Mouse (Mus musculus) heart, postnatal 10 days (tissue): ENCODE results near the gene Nme9. TPM values are rescaled to one million over a fixed set of nuclear protein-coding genes. Genes with fewer than 3 reads are reported as not detected.

Experiments
- DNase-seq, 2 experiments: peaks; one replicate each; pipeline ENCODE4 v3.0.0; 2021
- intact Hi-C: fragments of 180-260 bp; cut with DNase I; formaldehyde crosslinking; loops from one replicate; pipeline ENCODE4 v1.15.1; 2025
- total RNA-seq, 2 experiments: library from RNA; stranded (reverse); gene quantifications; 2 replicates each; pipeline ENCODE4 v1.2.3; 2021

Nme9 gene
- total RNA-seq, 2 experiments from 2014 or later: not detected

- intact Hi-C loops: no loop called here
- DNase-seq: no peak
Measured at GRCm38 (mm10) chr9:99470347-99471092, 19.2 kb downstream of the Nme9 start.

- intact Hi-C loops: no loop called here
- no peak for DNase-seq
Measured at GRCm38 (mm10) chr9:99471334-99471733, 20.1 kb downstream of the Nme9 start.

- peak; percentile 9 to 16 for DNase-seq
- intact Hi-C loops: no loop called here
Measured at GRCm38 (mm10) chr9:99479181-99479711, 28.0 kb downstream of the Nme9 start.

- DNase-seq: no peak
- intact Hi-C loops: no loop called here
Measured at GRCm38 (mm10) chr9:99480764-99481163, 29.5 kb downstream of the Nme9 start.

GRCm38 (mm10) chr9:99483191-99483590 is 31.9 kb downstream of the Nme9 start:
- intact Hi-C loops: no loop called here
- no peak for DNase-seq

- no peak for DNase-seq
- intact Hi-C loops: no loop called here
Measured at GRCm38 (mm10) chr9:99484632-99485031, 33.4 kb downstream of the Nme9 start.

GRCm38 (mm10) chr9:99485144-99485543 is 33.9 kb downstream of the Nme9 start:
- no peak for DNase-seq
- intact Hi-C loops: no loop called here

GRCm38 (mm10) chr9:99487126-99487695 is 35.9 kb downstream of the Nme9 start:
- intact Hi-C loops: no loop called here
- DNase-seq: no peak

- intact Hi-C loops: no loop called here
- DNase-seq: no peak
Measured at GRCm38 (mm10) chr9:99487841-99488240, 36.6 kb downstream of the Nme9 start.

- DNase-seq: no peak
- intact Hi-C loops: no loop called here
Measured at GRCm38 (mm10) chr9:99491050-99491449, 39.8 kb downstream of the Nme9 start.

GRCm38 (mm10) chr9:99492634-99493200 is 41.4 kb downstream of the Nme9 start:
- DNase-seq: no peak
- intact Hi-C loops: no loop called here

GRCm38 (mm10) chr9:99499336-99499735 is 48.1 kb downstream of the Nme9 start:
- DNase-seq: no peak
- intact Hi-C loops: no loop called here

GRCm38 (mm10) chr9:99505875-99506274 is 54.6 kb downstream of the Nme9 start:
- intact Hi-C loops: no loop called here
- DNase-seq: no peak

Other genes with a start within 250 kb of the Nme9 start
- gene Faiml, start 214.2 kb upstream of the Nme9 start, total RNA-seq: not detected
- 1 to 10 TPM; 7.1 to 8.5 TPM for gene Cep70, start 208.1 kb upstream of the Nme9 start, total RNA-seq
- under 1 TPM; 0.31 to 0.79 TPM for gene Esyt3, start 92.9 kb upstream of the Nme9 start, total RNA-seq
- 10 to 100 TPM; 10.1 to 12.2 TPM for gene Mras, start 14.1 kb upstream of the Nme9 start, total RNA-seq
- 10 to 100 TPM; 24.2 to 27.6 TPM for gene Armc8, start 117.4 kb downstream of the Nme9 start, total RNA-seq
- gene Dbr1, start 124.3 kb downstream of the Nme9 start, total RNA-seq: 1 to 10 TPM; 9.0 to 9.5 TPM
- gene A4gnt, start 161.0 kb downstream of the Nme9 start, total RNA-seq: not detected
- gene Dzip1l, start 178.0 kb downstream of the Nme9 start, total RNA-seq: 1 to 10 TPM; 6.0 to 7.2 TPM